Mouse (Mus musculus): ENCODE measurements at regions not wholly inside any gene's neighbourhood (a gene's known extent, or its start where the extent isn't known, plus 50 kb on each side); places are given as distances from the start of the nearest gene placed in this dataset.

GRCm38 (mm10) chr9:87964508-87964907, 233.4 kb upstream of the Tbx18 start:
- no peak for ATAC-seq (ENCODE audit: insufficient read depth)
- H3K9me3 ChIP-seq (replicated peaks) = no peaks in the 10 kb centered on the region
- no peak overlapping the region for H3K27ac ChIP-seq (replicated peaks)
- no peak overlapping the region for H3K9ac ChIP-seq
- WGBS (ENCODE audit: insufficient replicate concordance) = 57% methylated on average over 2 of the region's 2 CpGs
- no peaks in the 10 kb centered on the region for H3K27me3 ChIP-seq
- no peak overlapping the region for H3K4me3 ChIP-seq (replicated peaks)
- H3K36me3 ChIP-seq (replicated peaks) = no peaks in the 10 kb centered on the region
- no peaks in the 10 kb centered on the region for H3K4me1 ChIP-seq (replicated peaks)
- H3K4me2 ChIP-seq = no peak overlapping the region

GRCm38 (mm10) chr9:87965103-87965780, 234.2 kb upstream of the Tbx18 start:
- ATAC-seq (ENCODE audit: insufficient read depth) = no peak
- Histone ChIP-seq H3K4me3 (replicated peaks) (no peak overlapping the region), H3K9me3 (replicated peaks) (no peaks in the 10 kb centered on the region), H3K4me2 (no peak overlapping the region), H3K27me3 (no peaks in the 10 kb centered on the region), H3K4me1 (replicated peaks) (no peaks in the 10 kb centered on the region), H3K27ac (replicated peaks) (no peak overlapping the region), H3K36me3 (replicated peaks) (no peaks in the 10 kb centered on the region), H3K9ac (no peak overlapping the region)
- WGBS (ENCODE audit: insufficient replicate concordance) = 35% methylated on average over 3 of the region's 3 CpGs

GRCm38 (mm10) chr9:87968190-87969082, 237.4 kb upstream of the Tbx18 start:
- H3K9ac ChIP-seq = no peak overlapping the region
- H3K4me1 ChIP-seq (replicated peaks) = no peaks in the 10 kb centered on the region
- ATAC-seq (ENCODE audit: insufficient read depth) = no peak
- no peak overlapping the region for H3K4me2 ChIP-seq
- no peaks in the 10 kb centered on the region for H3K9me3 ChIP-seq (replicated peaks)
- no peak overlapping the region for H3K27ac ChIP-seq (replicated peaks)
- H3K27me3 ChIP-seq = no peaks in the 10 kb centered on the region
- WGBS (ENCODE audit: insufficient replicate concordance) = 36% methylated on average over 5 of the region's 5 CpGs
- H3K36me3 ChIP-seq (replicated peaks) = no peaks in the 10 kb centered on the region
- H3K4me3 ChIP-seq (replicated peaks) = no peak overlapping the region

GRCm38 (mm10) chr9:87970586-87970985, 239.5 kb upstream of the Tbx18 start:
- H3K36me3 ChIP-seq (replicated peaks) = no peaks in the 10 kb centered on the region
- no peak overlapping the region for H3K27ac ChIP-seq (replicated peaks)
- no peaks in the 10 kb centered on the region for H3K4me1 ChIP-seq (replicated peaks)
- no peak overlapping the region for H3K4me2 ChIP-seq
- no peaks in the 10 kb centered on the region for H3K27me3 ChIP-seq
- no peak overlapping the region for H3K9ac ChIP-seq
- no peak for ATAC-seq (ENCODE audit: insufficient read depth)
- H3K4me3 ChIP-seq (replicated peaks) = no peak overlapping the region
- no peaks in the 10 kb centered on the region for H3K9me3 ChIP-seq (replicated peaks)

GRCm38 (mm10) chr9:87971791-87972190, 240.7 kb upstream of the Tbx18 start:
- no peak overlapping the region for H3K27ac ChIP-seq (replicated peaks)
- 59% methylated on average over 3 of the region's 3 CpGs for WGBS (ENCODE audit: insufficient replicate concordance)
- H3K27me3 ChIP-seq = no peaks in the 10 kb centered on the region
- no peaks in the 10 kb centered on the region for H3K36me3 ChIP-seq (replicated peaks)
- H3K4me2 ChIP-seq = no peak overlapping the region
- no peak overlapping the region for H3K4me3 ChIP-seq (replicated peaks)
- no peak overlapping the region for H3K9ac ChIP-seq
- no peaks in the 10 kb centered on the region for H3K9me3 ChIP-seq (replicated peaks)
- no peak for ATAC-seq (ENCODE audit: insufficient read depth)
- H3K4me1 ChIP-seq (replicated peaks) = no peaks in the 10 kb centered on the region

GRCm38 (mm10) chr9:87973531-87973930, 242.5 kb upstream of the Tbx18 start:
- Histone ChIP-seq H3K9ac (no peak overlapping the region), H3K4me2 (no peak overlapping the region), H3K36me3 (replicated peaks) (no peaks in the 10 kb centered on the region), H3K4me1 (replicated peaks) (no peaks in the 10 kb centered on the region), H3K4me3 (replicated peaks) (no peak overlapping the region), H3K9me3 (replicated peaks) (no peaks in the 10 kb centered on the region), H3K27me3 (no peaks in the 10 kb centered on the region), H3K27ac (replicated peaks) (no peak overlapping the region)
- 44% methylated on average over 6 of the region's 6 CpGs for WGBS (ENCODE audit: insufficient replicate concordance)
- ATAC-seq (ENCODE audit: insufficient read depth) = no peak

GRCm38 (mm10) chr9:87984910-87985309, 253.8 kb upstream of the Tbx18 start:
- Histone ChIP-seq H3K4me3 (replicated peaks) (no peak overlapping the region), H3K9me3 (replicated peaks) (no peaks in the 10 kb centered on the region), H3K4me2 (no peak overlapping the region), H3K4me1 (replicated peaks) (no peaks in the 10 kb centered on the region), H3K36me3 (replicated peaks) (no peaks in the 10 kb centered on the region), H3K27me3 (no peaks in the 10 kb centered on the region), H3K9ac (no peak overlapping the region), H3K27ac (replicated peaks) (no peak overlapping the region)
- 72% methylated on average over 3 of the region's 3 CpGs for WGBS (ENCODE audit: insufficient replicate concordance)
- ATAC-seq (ENCODE audit: insufficient read depth) = no peak

- no peak overlapping the region for H3K9ac ChIP-seq
- WGBS (ENCODE audit: insufficient replicate concordance) = 51% methylated on average over 4 of the region's 4 CpGs
- H3K4me3 ChIP-seq (replicated peaks) = no peak overlapping the region
- H3K9me3 ChIP-seq (replicated peaks) = no peaks in the 10 kb centered on the region
- no peak overlapping the region for H3K4me2 ChIP-seq
- no peaks in the 10 kb centered on the region for H3K36me3 ChIP-seq (replicated peaks)
- H3K4me1 ChIP-seq (replicated peaks) = no peaks in the 10 kb centered on the region
- H3K27ac ChIP-seq (replicated peaks) = no peak overlapping the region
- ATAC-seq (ENCODE audit: insufficient read depth) = no peak
- no peaks in the 10 kb centered on the region for H3K27me3 ChIP-seq
These were observed 254.4 kb upstream of the Tbx18 start for GRCm38 (mm10) chr9:87985439-87985838.

- Histone ChIP-seq H3K4me3 (replicated peaks) (no peak overlapping the region), H3K27ac (replicated peaks) (no peak overlapping the region), H3K27me3 (no peaks in the 10 kb centered on the region), H3K9me3 (replicated peaks) (no peaks in the 10 kb centered on the region; the same call in 1 of the 2 replicates), H3K9ac (no peak overlapping the region), H3K4me2 (no peak overlapping the region), H3K36me3 (replicated peaks) (no peaks in the 10 kb centered on the region), H3K4me1 (replicated peaks) (no peaks in the 10 kb centered on the region)
- ATAC-seq (ENCODE audit: insufficient read depth) = no peak
- 59% methylated on average over 8 of the region's 8 CpGs for WGBS (ENCODE audit: insufficient replicate concordance)
These were observed 275.1 kb upstream of the Tbx18 start for GRCm38 (mm10) chr9:88005945-88006700.

GRCm38 (mm10) chr9:88023752-88024151, 292.7 kb upstream of the Tbx18 start:
- no peak for ATAC-seq (ENCODE audit: insufficient read depth)
- Histone ChIP-seq H3K4me1 (replicated peaks) (no peaks in the 10 kb centered on the region), H3K36me3 (replicated peaks) (no peaks in the 10 kb centered on the region), H3K4me3 (replicated peaks) (no peak overlapping the region), H3K27ac (replicated peaks) (no peak overlapping the region), H3K9ac (no peak overlapping the region), H3K4me2 (no peak overlapping the region), H3K9me3 (replicated peaks) (no peaks in the 10 kb centered on the region), H3K27me3 (no peaks in the 10 kb centered on the region)
- 45% methylated on average over 3 of the region's 3 CpGs for WGBS (ENCODE audit: insufficient replicate concordance)

GRCm38 (mm10) chr9:88025936-88026335, 294.9 kb upstream of the Tbx18 start:
- no peak overlapping the region for H3K4me2 ChIP-seq
- no peaks in the 10 kb centered on the region for H3K4me1 ChIP-seq (replicated peaks)
- no peaks in the 10 kb centered on the region for H3K9me3 ChIP-seq (replicated peaks)
- ATAC-seq (ENCODE audit: insufficient read depth) = no peak
- H3K4me3 ChIP-seq (replicated peaks) = no peak overlapping the region
- H3K36me3 ChIP-seq (replicated peaks) = no peaks in the 10 kb centered on the region
- 42% methylated on average over 2 of the region's 2 CpGs for whole genome bisulfite sequencing (ENCODE audit: insufficient replicate concordance)
- H3K27ac ChIP-seq (replicated peaks) = no peak overlapping the region
- no peak overlapping the region for H3K9ac ChIP-seq
- no peaks in the 10 kb centered on the region for H3K27me3 ChIP-seq

Measured in liver, embryonic 15.5 days (tissue).